Mouse (Mus musculus) hindbrain, embryonic 11.5 days (tissue): ENCODE measurements at regions not wholly inside any gene's neighbourhood (a gene's known extent, or its start where the extent isn't known, plus 50 kb on each side); places are given as distances from the start of the nearest gene placed in this dataset.

Experiments used
- ATAC-seq: fragments of 200-750 bp; cut with Nextera tagmentation; 2 replicates; pipeline ENCODE4 v1.8.0; 2017; ENCODE audit warnings: mild to moderate bottlenecking, moderate TSS enrichment, moderate library complexity; ENCODE audit not compliant: low FRiP score
- DNase-seq: peaks from one replicate; pipeline ENCODE4 v3.0.0-alpha.2; 2015; ENCODE audit warnings: low spot score
- H3K27ac ChIP-seq: fragments of 300-500 bp; sonication (generic); 2 replicates; pipeline ENCODE4 v1.5.1; 2014; ENCODE audit warnings: mild to moderate bottlenecking, low read depth, low read length
- H3K27me3 ChIP-seq: fragments of 300-500 bp; sonication (generic); 2 replicates; pipeline ENCODE4 v1.6.1; 2014; ENCODE audit warnings: mild to moderate bottlenecking, low read length, moderate library complexity, mixed read lengths; ENCODE audit not compliant: control insufficient read depth, insufficient read depth
- H3K36me3 ChIP-seq: fragments of 300-500 bp; sonication (generic); 2 replicates; pipeline ENCODE4 v1.6.1; 2014; ENCODE audit warnings: mild to moderate bottlenecking, low read length, moderate library complexity, mixed read lengths; ENCODE audit not compliant: control insufficient read depth, insufficient read depth
- H3K4me1 ChIP-seq: fragments of 300-500 bp; sonication (generic); replicated peaks from 2 replicates; pipeline ENCODE4 v1.6.1; 2014; ENCODE audit warnings: low read length, mixed read lengths; ENCODE audit not compliant: control insufficient read depth, insufficient read depth
- H3K4me2 ChIP-seq: fragments of 300-500 bp; sonication (generic); replicated peaks from 2 replicates; pipeline ENCODE4 v1.6.1; 2014; ENCODE audit warnings: mild to moderate bottlenecking, low read depth, low read length
- H3K4me3 ChIP-seq: fragments of 300-500 bp; sonication (generic); 2 replicates; pipeline ENCODE4 v1.5.1; 2014; ENCODE audit warnings: low read depth, low read length
- H3K9ac ChIP-seq: fragments of 300-500 bp; sonication (generic); 2 replicates; pipeline ENCODE4 v1.6.1; 2014; ENCODE audit warnings: low read depth, low read length
- H3K9me3 ChIP-seq: fragments of 300-500 bp; sonication (generic); 2 replicates; pipeline ENCODE4 v1.6.1; 2016; ENCODE audit warnings: low read length; ENCODE audit not compliant: control insufficient read depth
- WGBS: fragments of 180-500 bp; shearing (Covaris S2); extraction: QIAGEN DNeasy Blood & Tissue Kit; methylation state at CpG from one replicate; pipeline ENCODE4 v1.1.7; 2014; 5-methylcytosine and 5-hydroxymethylcytosine counted together

DNA sequence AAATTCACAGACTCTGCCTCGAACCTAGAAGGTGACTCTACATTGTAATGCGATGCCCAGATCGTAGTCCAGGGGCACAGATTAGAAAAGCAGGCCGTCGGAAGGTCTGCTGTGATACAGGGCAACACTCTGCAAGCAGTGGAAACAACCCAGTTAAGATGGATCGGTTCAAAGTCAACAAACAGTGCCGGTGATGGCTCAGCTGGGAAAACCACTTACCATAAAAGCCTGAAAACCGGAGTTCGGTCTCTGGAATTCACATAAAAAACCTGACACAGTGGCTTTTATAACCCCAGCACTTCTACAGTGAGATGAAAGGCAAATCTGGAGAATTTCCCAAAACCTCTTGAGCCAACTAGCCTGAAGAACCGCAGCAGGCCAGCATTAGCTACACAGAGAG is 186.8 kb downstream of the Sp3 start:
- ATAC-seq (no peak), DNase-seq (no peak)
- Histone ChIP-seq H3K4me2 (no peak overlapping the region), H3K4me3 (no peak overlapping the region), H3K9me3 (no peaks in the 10 kb centered on the region), H3K27ac (no peak overlapping the region), H3K27me3 (no peaks in the 10 kb centered on the region), H3K4me1 (no peaks in the 10 kb centered on the region), H3K36me3 (no peaks in the 10 kb centered on the region), H3K9ac (no peak overlapping the region)
- WGBS = 65% methylated on average over 10 of the region's 10 CpGs

DNA sequence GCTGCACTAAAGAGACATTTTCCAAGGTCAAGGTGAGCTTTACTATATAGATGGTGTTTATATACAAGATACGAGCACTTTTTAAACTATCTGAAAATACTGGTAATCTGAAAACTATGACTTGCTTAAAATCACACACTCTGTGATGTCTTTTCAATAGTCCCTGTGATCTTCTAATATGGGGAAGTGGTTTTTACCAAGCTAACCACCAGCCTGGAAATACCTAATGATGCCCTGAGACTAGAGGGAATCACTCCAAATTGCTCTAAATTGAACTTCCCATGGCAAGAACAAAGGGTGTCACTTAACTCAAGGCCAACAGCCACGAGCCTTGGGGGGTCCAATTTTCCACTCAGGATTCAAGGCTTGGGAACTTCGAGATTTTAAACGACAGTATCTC is 185.7 kb downstream of the Sp3 start:
- ATAC-seq = no peak
- no peaks in the 10 kb centered on the region for H3K36me3 ChIP-seq
- no peak overlapping the region for H3K27ac ChIP-seq
- H3K4me1 ChIP-seq = no peaks in the 10 kb centered on the region
- H3K27me3 ChIP-seq = no peaks in the 10 kb centered on the region
- DNase-seq = no peak
- no peaks in the 10 kb centered on the region for H3K9me3 ChIP-seq
- H3K9ac ChIP-seq = no peak overlapping the region
- WGBS = 85% methylated on average over 4 of the region's 4 CpGs
- no peak overlapping the region for H3K4me2 ChIP-seq
- no peak overlapping the region for H3K4me3 ChIP-seq

DNA sequence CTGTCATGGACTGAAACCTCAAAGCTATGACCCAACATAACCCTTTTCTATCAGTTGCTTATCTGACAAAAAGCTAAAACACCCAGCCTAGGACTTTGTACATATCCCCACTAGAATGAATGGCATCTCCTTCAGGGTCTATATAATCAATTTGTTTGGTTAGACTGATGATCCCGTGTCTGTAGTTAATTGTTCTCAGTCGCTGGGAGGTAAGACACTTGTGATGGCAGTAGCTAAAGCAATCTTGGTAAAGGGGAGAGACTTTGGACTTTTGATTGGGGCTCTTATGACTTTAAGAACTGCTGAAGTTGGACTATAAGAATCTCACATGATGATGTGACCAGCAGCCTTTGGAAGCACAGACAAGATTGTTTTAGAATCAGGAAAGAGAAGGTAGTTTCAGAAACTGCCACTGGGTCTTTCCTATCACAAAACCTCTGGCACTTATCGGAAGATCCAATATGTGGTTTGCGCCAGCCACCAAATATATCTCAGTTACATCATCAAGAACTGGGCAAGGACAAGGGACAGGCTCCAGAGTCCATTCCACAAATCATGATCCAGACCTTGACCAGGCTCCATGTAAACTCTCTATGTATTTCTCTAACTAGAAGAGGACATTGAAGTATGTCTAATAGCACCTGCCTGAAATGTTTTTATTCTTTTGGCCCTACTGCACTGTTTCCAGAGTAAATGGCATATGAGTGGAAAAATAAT is 183.1 kb downstream of the Sp3 start:
- Histone ChIP-seq H3K9me3 (no peaks in the 10 kb centered on the region), H3K27ac (no peak overlapping the region), H3K27me3 (no peaks in the 10 kb centered on the region), H3K4me3 (no peak overlapping the region), H3K4me1 (no peaks in the 10 kb centered on the region), H3K4me2 (no peak overlapping the region), H3K36me3 (no peaks in the 10 kb centered on the region), H3K9ac (no peak overlapping the region)
- WGBS = 89% methylated on average over 4 of the region's 4 CpGs
- DNase-seq = no peak
- no peak for ATAC-seq

DNA sequence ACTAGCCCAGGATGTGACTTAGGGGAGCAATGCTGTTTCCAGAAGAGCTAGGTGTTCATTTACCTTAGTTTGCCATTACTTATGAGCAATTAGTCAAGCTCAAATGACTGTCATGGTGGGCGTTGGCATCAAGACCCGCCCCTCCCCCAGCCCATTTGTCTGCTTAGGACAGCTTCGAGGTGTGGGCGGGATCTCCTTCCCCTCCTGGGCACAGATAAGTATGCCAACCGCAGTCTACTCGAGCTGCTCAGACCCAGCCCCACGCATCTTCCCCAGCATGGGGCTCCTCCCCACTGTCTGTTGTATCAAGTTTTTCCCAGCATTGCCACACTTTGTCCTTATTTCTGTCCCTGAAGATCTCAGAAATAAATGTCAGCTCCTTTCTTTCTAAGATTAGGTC is 179.6 kb downstream of the Sp3 start:
- no peaks in the 10 kb centered on the region for H3K27me3 ChIP-seq
- H3K4me2 ChIP-seq = no peak overlapping the region
- DNase-seq (no peak), ATAC-seq (no peak)
- no peak overlapping the region for H3K27ac ChIP-seq
- 65% methylated on average over 7 of the region's 7 CpGs for WGBS
- no peaks in the 10 kb centered on the region for H3K9me3 ChIP-seq
- H3K4me3 ChIP-seq = no peak overlapping the region
- H3K9ac ChIP-seq = no peak overlapping the region
- no peaks in the 10 kb centered on the region for H3K4me1 ChIP-seq
- H3K36me3 ChIP-seq = no peaks in the 10 kb centered on the region

DNA sequence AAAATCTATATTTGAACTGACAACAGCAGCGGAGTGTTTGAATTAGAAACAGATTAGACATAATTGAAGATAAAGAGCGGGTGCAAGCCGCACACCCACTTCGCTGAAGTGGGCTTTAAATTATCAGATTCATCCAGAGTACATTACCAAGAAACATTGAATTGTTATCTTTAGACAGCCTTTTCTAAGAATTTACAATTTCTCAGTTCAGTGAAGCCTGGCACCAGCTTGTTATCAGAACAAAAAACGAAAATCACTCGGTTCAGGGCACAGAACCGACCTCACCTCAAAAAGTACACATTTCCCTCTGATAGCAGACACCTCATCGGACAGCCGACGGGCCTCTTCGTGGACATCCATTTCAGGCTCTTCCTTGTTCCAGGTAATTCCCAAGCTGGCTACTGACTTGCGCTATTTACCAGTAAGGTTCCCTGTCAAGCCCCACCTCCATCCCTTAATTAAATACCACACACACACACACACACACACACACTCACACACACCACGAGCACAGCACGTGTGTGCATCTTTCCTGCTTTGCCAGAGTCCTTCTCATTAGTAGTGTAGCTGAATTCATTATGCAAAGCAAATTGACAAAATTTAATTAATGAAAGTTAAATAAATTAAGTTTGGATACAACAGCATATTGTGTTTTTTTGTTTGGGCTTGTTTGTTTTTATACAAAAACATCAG is 166.8 kb downstream of the Sp3 start:
- H3K9ac ChIP-seq = no peak overlapping the region
- H3K4me2 ChIP-seq = no peak overlapping the region
- H3K9me3 ChIP-seq = no peaks in the 10 kb centered on the region
- no peaks in the 10 kb centered on the region for H3K27me3 ChIP-seq
- DNase-seq (no peak), ATAC-seq (no peak)
- no peak overlapping the region for H3K27ac ChIP-seq
- WGBS = 81% methylated on average over 14 of the region's 14 CpGs
- H3K4me3 ChIP-seq = no peak overlapping the region
- H3K36me3 ChIP-seq = no peaks in the 10 kb centered on the region
- no peaks in the 10 kb centered on the region for H3K4me1 ChIP-seq

DNA sequence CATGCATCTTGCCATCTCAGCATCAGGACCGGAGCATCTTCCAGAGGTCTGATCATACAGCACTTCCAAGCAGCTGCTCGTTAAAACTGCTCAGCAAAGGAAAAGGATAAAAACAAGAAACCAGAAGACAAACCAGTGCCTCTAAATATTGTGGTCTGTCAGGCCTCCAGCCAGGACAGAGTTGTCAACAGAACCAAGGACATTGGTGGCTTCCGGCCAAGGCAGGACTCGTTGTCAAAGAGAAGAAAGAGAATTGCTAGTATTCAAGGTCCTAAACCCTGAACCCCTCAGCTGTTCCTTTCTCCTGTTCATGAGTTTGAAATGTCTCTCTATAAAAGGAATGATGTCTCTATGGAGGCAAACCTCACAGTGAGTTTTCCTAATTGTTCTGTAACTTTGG is 155.0 kb downstream of the Sp3 start:
- H3K4me1 ChIP-seq = no peaks in the 10 kb centered on the region
- 96% methylated on average over 4 of the region's 4 CpGs for WGBS
- ATAC-seq (no peak), DNase-seq (no peak)
- no peak overlapping the region for H3K9ac ChIP-seq
- no peak overlapping the region for H3K4me2 ChIP-seq
- H3K27ac ChIP-seq = no peak overlapping the region
- H3K36me3 ChIP-seq = no peaks in the 10 kb centered on the region
- H3K9me3 ChIP-seq = no peaks in the 10 kb centered on the region
- no peaks in the 10 kb centered on the region for H3K27me3 ChIP-seq
- H3K4me3 ChIP-seq = no peak overlapping the region

DNA sequence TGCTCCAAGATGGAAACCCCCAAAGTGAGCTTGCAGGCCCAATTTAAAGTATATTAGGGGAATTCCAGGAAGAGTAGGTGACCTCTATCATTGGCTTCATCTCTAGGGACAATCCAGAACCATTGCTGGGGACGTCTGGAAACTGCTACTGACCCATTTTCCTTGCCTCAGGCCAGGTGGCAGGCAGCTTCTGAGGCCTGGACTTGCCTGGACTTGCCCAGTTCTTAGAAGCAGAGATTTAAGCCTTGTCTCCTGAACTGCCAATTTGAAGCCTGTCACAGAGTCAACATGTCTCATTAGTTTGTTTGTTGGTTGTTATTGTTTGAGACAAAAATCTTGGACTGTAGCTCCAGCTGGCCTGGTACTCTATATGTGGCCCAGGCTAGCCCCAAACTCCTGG is 151.1 kb downstream of the Sp3 start:
- DNase-seq = no peak
- Histone ChIP-seq H3K27ac (no peak overlapping the region), H3K9ac (no peak overlapping the region), H3K27me3 (no peaks in the 10 kb centered on the region), H3K4me1 (no peaks in the 10 kb centered on the region), H3K4me3 (no peak overlapping the region), H3K9me3 (no peaks in the 10 kb centered on the region), H3K36me3 (no peaks in the 10 kb centered on the region), H3K4me2 (no peak overlapping the region)
- WGBS = 30% methylated on average over 1 of the region's 1 CpGs
- ATAC-seq = no peak

DNA sequence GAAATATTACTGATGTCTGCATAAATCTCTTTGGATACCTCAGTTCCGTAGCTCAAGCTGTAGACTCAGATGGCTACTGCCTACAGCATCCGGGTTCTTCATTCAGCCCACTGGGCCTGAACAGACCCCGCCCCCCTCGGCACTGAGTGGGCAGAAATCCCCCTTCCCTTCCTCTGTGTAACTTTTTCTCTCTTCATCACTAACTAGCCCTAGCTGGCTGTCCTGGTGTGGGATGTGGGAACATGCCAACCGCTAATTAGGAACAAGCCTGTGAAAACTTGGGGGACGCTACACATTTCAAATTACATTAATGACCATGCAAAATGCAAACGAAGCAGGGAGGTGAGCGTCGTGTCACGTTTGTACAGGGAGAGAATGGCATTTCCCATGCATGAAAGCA is 147.5 kb downstream of the Sp3 start:
- WGBS = 89% methylated on average over 10 of the region's 10 CpGs
- Histone ChIP-seq H3K4me2 (no peak overlapping the region), H3K9me3 (no peaks in the 10 kb centered on the region), H3K27me3 (no peaks in the 10 kb centered on the region), H3K4me3 (no peak overlapping the region), H3K9ac (no peak overlapping the region), H3K27ac (no peak overlapping the region), H3K36me3 (no peaks in the 10 kb centered on the region), H3K4me1 (no peaks in the 10 kb centered on the region)
- ATAC-seq = no peak
- DNase-seq = no peak

DNA sequence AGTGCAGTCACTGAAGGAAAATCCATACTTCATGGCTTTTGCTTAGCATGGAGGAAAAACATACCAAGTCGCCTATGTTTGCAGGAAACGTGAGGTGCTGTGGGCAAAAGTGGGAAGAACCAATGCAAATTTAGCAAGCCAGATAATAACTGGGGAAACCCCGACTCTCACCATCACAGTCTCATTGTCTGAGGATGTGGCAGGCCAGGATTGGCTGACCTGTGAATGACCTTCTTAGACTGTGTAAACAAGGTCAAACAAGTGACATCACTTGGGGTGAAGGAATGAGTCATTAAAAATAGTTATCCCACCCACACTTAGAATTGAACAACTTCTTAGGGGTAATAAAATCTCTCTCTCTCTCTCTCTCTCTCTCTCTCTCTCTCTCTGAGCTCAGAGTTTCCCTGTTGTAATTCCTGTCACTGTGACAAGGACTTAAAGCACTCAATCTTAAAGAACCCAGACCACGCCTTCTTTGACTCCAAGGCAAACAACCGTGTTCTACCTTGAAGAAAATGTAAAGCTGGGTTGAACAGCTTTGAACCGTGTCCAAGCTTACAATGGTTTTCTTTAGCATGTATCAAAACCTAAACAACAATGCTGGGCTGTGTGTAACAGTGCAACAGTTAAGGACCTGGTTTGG is 142.0 kb downstream of the Sp3 start:
- H3K4me3 ChIP-seq = no peak overlapping the region
- 63% methylated on average over 6 of the region's 6 CpGs for WGBS
- H3K27ac ChIP-seq = no peak overlapping the region
- H3K9ac ChIP-seq = no peak overlapping the region
- H3K4me2 ChIP-seq = no peak overlapping the region
- no peaks in the 10 kb centered on the region for H3K36me3 ChIP-seq
- H3K4me1 ChIP-seq = no peaks in the 10 kb centered on the region; the same call in 1 of the 2 replicates
- H3K9me3 ChIP-seq = no peaks in the 10 kb centered on the region
- no peaks in the 10 kb centered on the region for H3K27me3 ChIP-seq
- DNase-seq = no peak
- ATAC-seq = no peak
